Mouse (Mus musculus) lung, embryonic 14.5 days (tissue): ENCODE data around the gene Serpina3g. TPM values are rescaled to one million over a fixed set of nuclear protein-coding genes. Genes with fewer than 3 reads are reported as not detected.

Experiments used
- ATAC-seq: fragments of 200-750 bp; cut with Nextera tagmentation; 2 replicates; pipeline ENCODE4 v1.8.0; 2017; ENCODE audit warnings: mild to moderate bottlenecking, moderate TSS enrichment, moderate library complexity; ENCODE audit not compliant: insufficient read depth
- DNase-seq: peaks from one replicate; pipeline ENCODE4 v3.0.0-alpha.2; 2015
- H3K27ac ChIP-seq: fragments of 300-500 bp; sonication (generic); 2 replicates; pipeline ENCODE4 v1.5.1; 2014; ENCODE audit warnings: low read depth, mild to moderate bottlenecking, moderate library complexity
- H3K27me3 ChIP-seq: fragments of 300-500 bp; sonication (generic); 2 replicates; pipeline ENCODE4 v1.6.1; 2014; ENCODE audit warnings: low read length, control low read depth; ENCODE audit not compliant: insufficient read depth
- H3K36me3 ChIP-seq: fragments of 300-500 bp; sonication (generic); 2 replicates; pipeline ENCODE4 v1.6.1; 2014; ENCODE audit warnings: control low read depth; ENCODE audit not compliant: insufficient read depth
- H3K4me1 ChIP-seq: fragments of 300-500 bp; sonication (generic); 2 replicates; pipeline ENCODE4 v1.6.1; 2014; ENCODE audit warnings: antibody characterized with exemption, control low read depth; ENCODE audit not compliant: insufficient read depth
- H3K4me2 ChIP-seq: fragments of 300-500 bp; sonication (generic); 2 replicates; pipeline ENCODE4 v1.6.1; 2014; ENCODE audit warnings: mild to moderate bottlenecking
- H3K4me3 ChIP-seq: fragments of 300-500 bp; sonication (generic); 2 replicates; pipeline ENCODE4 v1.5.1; 2014; ENCODE audit warnings: low read depth, low read length
- H3K9ac ChIP-seq: fragments of 300-500 bp; sonication (generic); 2 replicates; pipeline ENCODE4 v1.6.1; 2014
- H3K9me3 ChIP-seq: fragments of 300-500 bp; sonication (generic); 2 replicates; pipeline ENCODE4 v1.6.1; 2016; ENCODE audit warnings: low read depth, low read length, control low read depth
- CTCF ChIP-seq: IDR thresholded peaks from 2 replicates; pipeline ENCODE4 v1.5.1; 2016; ENCODE audit warnings: antibody characterized with exemption, low read depth
- WGBS: fragments of 180-500 bp; shearing (Covaris S2); extraction: QIAGEN DNeasy Blood & Tissue Kit; methylation state at CpG from one replicate; pipeline ENCODE4 v1.1.7; 2014; 5-methylcytosine and 5-hydroxymethylcytosine counted together
- polyA plus RNA-seq: library from polyadenylated mRNA; unstranded; fragments of >200 nt; fragmentation: Nextera tagmentation; extraction: Ambion mirVana; gene quantifications from 2 replicates; pipeline ENCODE4 v1.2.1, GENCODE M21; 2014

Gene Serpina3g
- polyA plus RNA-seq, 1 experiment from 2014 or later: 0.50 TPM

DNA sequence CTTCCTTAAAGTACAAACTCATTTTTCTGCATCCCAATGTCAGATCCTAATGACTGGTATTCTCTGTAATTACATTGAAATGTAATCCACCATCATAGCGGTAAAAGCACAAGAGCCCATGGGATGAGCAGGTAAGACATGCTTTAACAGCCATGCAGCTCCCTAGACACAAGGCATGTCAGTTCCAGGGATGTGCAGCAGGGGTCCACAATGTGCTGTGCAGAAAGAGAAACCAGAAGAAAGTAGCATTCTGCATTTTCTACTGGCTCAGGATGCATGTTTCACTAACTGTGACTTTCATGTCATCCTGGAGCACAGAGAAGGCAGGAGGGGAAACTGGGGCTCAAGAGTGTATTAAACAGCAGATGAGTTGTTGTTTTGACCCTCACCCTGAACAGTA, 9.0 kb downstream of the Serpina3g start:
- DNase-seq: peak; percentile 30
- H3K4me2 ChIP-seq: no peak overlapping the region

DNA sequence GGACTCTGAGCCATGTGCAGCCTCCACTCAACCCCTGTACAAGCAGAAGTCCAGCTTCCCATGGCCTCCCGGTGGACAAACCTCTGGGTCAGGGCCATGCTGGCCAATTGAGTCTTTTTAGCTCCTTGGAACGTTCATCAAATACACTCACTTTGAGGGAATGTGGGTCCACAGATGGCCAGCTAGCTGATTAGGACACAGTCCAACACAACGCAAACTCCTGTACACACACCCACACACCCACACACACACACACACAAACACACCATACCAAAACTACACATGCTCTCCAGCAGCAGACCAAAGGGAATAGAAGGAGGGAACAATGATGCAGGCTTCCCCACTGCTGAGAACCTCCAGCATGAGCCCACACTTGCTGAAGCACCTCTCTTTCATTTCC, 9.6 kb downstream of the Serpina3g start:
- WGBS: 57% methylated on average over 3 of the region's 3 CpGs
- H3K9me3 ChIP-seq: no peaks in the 10 kb centered on the region
- no peaks in the 10 kb centered on the region for H3K27me3 ChIP-seq
- no peak for ATAC-seq
- no peak for DNase-seq
- H3K36me3 ChIP-seq: no peaks in the 10 kb centered on the region
- no peak overlapping the region for H3K4me3 ChIP-seq
- no peaks in the 10 kb centered on the region for H3K4me1 ChIP-seq
- no peak for TF ChIP-seq CTCF
- no peak overlapping the region for H3K27ac ChIP-seq
- no peak overlapping the region for H3K4me2 ChIP-seq
- H3K9ac ChIP-seq: no peak overlapping the region

More for the DNA sequence above, 9.0 kb downstream of the Serpina3g start:
- Histone ChIP-seq H3K9ac (no peak overlapping the region), H3K27ac (no peak overlapping the region), H3K36me3 (no peaks in the 10 kb centered on the region), H3K9me3 (no peaks in the 10 kb centered on the region), H3K4me1 (no peaks in the 10 kb centered on the region), H3K4me3 (no peak overlapping the region), H3K27me3 (no peaks in the 10 kb centered on the region)
- ATAC-seq: no peak
- 69% methylated on average over 1 of the region's 1 CpGs for WGBS
- peak; percentile 60 for TF ChIP-seq CTCF

DNA sequence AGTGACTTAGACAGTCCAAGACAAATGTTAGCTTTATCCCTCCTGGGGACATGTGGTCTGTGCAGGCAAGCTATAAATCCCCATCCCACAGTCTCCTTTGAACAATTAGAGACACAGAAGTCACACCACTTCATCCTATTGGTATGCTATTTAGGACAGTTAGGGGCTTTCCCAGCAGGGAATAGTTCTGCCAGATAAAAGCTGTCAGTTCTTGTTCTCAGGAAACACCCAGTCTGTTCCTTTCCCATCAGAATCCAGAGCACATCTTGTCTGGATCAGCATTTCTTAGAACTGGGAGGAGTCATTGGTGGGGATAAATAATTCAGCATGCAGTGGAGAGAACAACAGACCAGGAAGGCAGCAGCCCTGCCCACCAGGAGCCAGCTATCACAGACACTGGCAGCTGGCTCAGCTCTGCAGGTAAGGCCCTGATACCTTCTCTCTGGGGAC, 11.5 kb downstream of the Serpina3g start:
- Histone ChIP-seq H3K36me3 (no peaks in the 10 kb centered on the region), H3K9ac (no peak overlapping the region), H3K4me2 (no peak overlapping the region), H3K4me3 (no peak overlapping the region), H3K27me3 (no peaks in the 10 kb centered on the region), H3K4me1 (no peaks in the 10 kb centered on the region), H3K9me3 (no peaks in the 10 kb centered on the region), H3K27ac (no peak overlapping the region)
- ATAC-seq (no peak), DNase-seq (no peak)
- TF ChIP-seq CTCF: no peak

DNA sequence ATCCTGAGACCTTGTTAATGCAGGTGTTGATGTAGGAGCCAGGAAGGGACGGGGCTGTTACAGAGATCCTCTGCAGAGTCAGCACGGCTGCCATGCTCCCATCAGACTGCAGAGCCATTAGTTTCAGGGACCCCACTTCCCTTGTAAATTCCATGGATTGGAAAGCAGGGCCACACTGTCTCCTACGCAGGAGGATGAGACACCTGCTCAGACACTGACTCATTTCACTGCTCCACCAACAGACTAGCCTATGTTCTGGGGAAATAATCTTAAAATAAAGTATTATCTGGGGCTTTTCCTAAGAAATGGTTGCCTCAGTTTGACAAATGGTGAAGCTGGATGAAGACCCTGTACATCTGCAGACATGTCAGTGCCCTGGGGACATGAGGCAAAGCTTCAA, 12.2 kb downstream of the Serpina3g start:
- no peak for DNase-seq
- H3K4me2 ChIP-seq: no peak overlapping the region
- no peak overlapping the region for H3K4me3 ChIP-seq
- no peaks in the 10 kb centered on the region for H3K27me3 ChIP-seq
- no peak overlapping the region for H3K9ac ChIP-seq
- TF ChIP-seq CTCF: no peak
- H3K36me3 ChIP-seq: no peaks in the 10 kb centered on the region
- WGBS: 54% methylated on average over 3 of the region's 3 CpGs
- no peak for ATAC-seq
- H3K27ac ChIP-seq: no peak overlapping the region
- H3K4me1 ChIP-seq: no peaks in the 10 kb centered on the region
- no peaks in the 10 kb centered on the region for H3K9me3 ChIP-seq

DNA sequence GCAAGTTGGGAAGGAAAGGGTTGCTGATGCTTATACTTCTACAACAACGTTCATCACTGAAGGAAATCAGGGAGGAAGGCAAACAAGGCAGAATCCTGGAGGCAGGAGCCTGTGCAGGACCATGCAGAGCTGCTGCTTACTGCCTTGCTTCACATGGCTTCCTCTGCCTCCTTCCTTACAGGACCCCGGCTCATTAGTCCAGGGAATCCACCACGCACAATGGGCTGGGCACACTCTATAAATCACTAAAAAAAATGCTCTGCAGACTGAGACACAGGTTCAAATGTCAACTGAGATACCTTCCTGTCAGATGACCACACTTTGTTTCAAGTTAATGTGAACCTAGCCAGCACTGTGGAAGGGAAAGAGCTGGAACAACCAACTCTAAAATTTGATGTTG, 25.0 kb downstream of the Serpina3g start:
- ATAC-seq (no peak), DNase-seq (no peak)
- Histone ChIP-seq H3K27ac (no peak overlapping the region), H3K27me3 (no peaks in the 10 kb centered on the region), H3K4me3 (no peak overlapping the region), H3K9ac (no peak overlapping the region), H3K4me1 (no peaks in the 10 kb centered on the region), H3K4me2 (no peak overlapping the region), H3K36me3 (no peaks in the 10 kb centered on the region), H3K9me3 (no peaks in the 10 kb centered on the region)
- TF ChIP-seq CTCF: no peak
- WGBS: 42% methylated on average over 3 of the region's 3 CpGs

DNA sequence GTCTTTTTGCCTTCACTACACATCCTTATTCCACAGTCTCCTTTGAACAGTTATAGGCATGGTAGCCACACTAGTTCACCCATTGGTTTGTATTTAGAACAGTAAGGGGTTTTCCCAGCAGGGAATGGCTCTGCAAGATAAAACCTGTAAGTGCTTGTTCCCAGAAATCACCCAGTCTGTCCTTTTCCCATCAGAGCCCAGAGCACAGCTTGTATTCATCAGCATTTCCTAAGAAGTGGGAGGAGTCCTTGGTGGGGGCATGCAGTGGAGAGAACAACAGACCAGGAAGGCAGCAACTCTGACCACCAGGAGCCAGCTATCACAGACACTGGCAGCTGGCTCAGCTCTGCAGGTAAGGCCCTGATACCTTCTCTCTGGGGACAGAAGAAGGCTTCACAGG, 26.8 kb downstream of the Serpina3g start, which contains the start of gene Serpina3i:
TSS of gene Serpina3i (plus strand) at position 260 of the 400 bp plus-strand sequence.
- H3K36me3 ChIP-seq: no peaks in the 10 kb centered on the region
- no peaks in the 10 kb centered on the region for H3K27me3 ChIP-seq
- no peak within 1 kb of the TSS for H3K4me3 ChIP-seq
- no peak within 1 kb of the TSS for H3K27ac ChIP-seq
- no peak for TF ChIP-seq CTCF
- no peaks in the 10 kb centered on the region for H3K9me3 ChIP-seq
- no peak for ATAC-seq
- H3K4me1 ChIP-seq: no peaks in the 10 kb centered on the region
- no peak within 1 kb of the TSS for H3K9ac ChIP-seq
- no peak within 1 kb of the TSS for H3K4me2 ChIP-seq
- no peak for DNase-seq

DNA sequence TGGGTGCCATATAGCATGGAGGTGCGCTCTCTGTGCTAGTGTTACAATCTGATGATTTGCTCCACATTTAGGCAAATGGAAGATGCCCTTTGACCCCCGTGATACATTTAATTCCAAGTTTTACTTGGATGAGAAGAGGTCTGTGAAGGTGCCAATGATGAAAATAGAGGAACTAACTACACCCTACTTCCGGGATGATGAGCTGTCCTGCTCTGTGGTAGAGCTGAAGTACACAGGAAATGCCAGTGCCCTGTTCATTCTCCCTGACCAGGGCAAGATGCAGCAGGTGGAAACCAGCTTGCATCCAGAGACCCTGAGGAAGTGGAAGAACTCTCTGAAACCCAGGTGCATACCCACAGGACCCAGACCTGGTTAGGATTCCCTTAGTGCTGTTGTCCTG, 30.3 kb downstream of the Serpina3g start:
- no peak overlapping the region for H3K27ac ChIP-seq
- no peaks in the 10 kb centered on the region for H3K27me3 ChIP-seq
- no peaks in the 10 kb centered on the region for H3K9me3 ChIP-seq
- WGBS: 67% methylated on average over 3 of the region's 3 CpGs
- no peaks in the 10 kb centered on the region for H3K4me1 ChIP-seq
- TF ChIP-seq CTCF: no peak
- DNase-seq (no peak), ATAC-seq (no peak)
- no peak overlapping the region for H3K9ac ChIP-seq
- no peak overlapping the region for H3K4me2 ChIP-seq
- no peaks in the 10 kb centered on the region for H3K36me3 ChIP-seq
- H3K4me3 ChIP-seq: no peak overlapping the region
